Comparison of ENCODE assay signal across 33 mouse cellular contexts in genomic region chr1:135399466-135399865, GRCm38 (mm10). TPM values are rescaled to one million over a fixed set of nuclear protein-coding genes. Genes with fewer than 3 reads are reported as not detected.
DNase-seq lines count a peak whose midpoint lies in the region; ATAC-seq and TF ChIP-seq lines count a peak whose summit lies in the region.
"Had no signal": no experiment of that assay in that cellular context is flagged by ENCODE, and none has a peak within 500 bp of the region (broad histone marks: within the 10 kb centered on the region; RNA-seq: fewer than 3 reads in every experiment).

No protein-coding gene starts in this region.

- H3K4me2 ChIP-seq in forebrain, embryonic 11.5 days (ENCODE audit: low read depth, low read length, severe bottlenecking) = no peak overlapping the region
- no peak overlapping the region for H3K4me2 ChIP-seq in forebrain, embryonic 15.5 days (replicated peaks)
- peak overlapping the region; percentile 60 for H3K4me2 ChIP-seq in CH12.LX (ENCODE audit: insufficient read depth, low read depth, poor library complexity, severe bottlenecking)
- H3K4me2 ChIP-seq: embryonic facial prominence, embryonic 13.5 days; forebrain, embryonic 13.5 days; heart, embryonic 12.5 days; heart, embryonic 15.5 days; hindbrain, embryonic 14.5 days had no signal

- WGBS in forebrain, embryonic 11.5 days = 98% methylated on average over 5 of the region's 5 CpGs
- WGBS in forebrain, embryonic 15.5 days = 97% methylated on average over 5 of the region's 5 CpGs

- peak; percentile 1 for DNase-seq in forebrain, embryonic 11.5 days (ENCODE audit: low spot score)
- peak; percentile 79 for DNase-seq in CH12.LX (ENCODE audit: extremely low read depth)
- peak; percentile 50 for DNase-seq in splenic B cell, adult 2 months (ENCODE audit: low read depth, low spot score)
- DNase-seq in urinary bladder, postnatal 14 days (ENCODE audit: low spot score) = no peak
- DNase-seq in lung, adult 18-20 months = no peak
- no peak for DNase-seq in layer of hippocampus, adult 11-12 months (ENCODE audit: low spot score)
- DNase-seq: adrenal gland, adult 8-10 months; adrenal gland, postnatal 36 days; cerebellum, adult 18-20 months; cerebellum, adult 9-10 months; cerebellum, postnatal 25 days; embryo, embryonic 11 days; forebrain, postnatal 0 days; gastrocnemius, postnatal 10 days; gastrocnemius, postnatal 36 days; heart, adult 18-20 months; heart, postnatal 10 days; heart, postnatal 36 days had no signal

- H3K27ac ChIP-seq in forebrain, embryonic 11.5 days (ENCODE audit: low read depth, low read length) = no peak overlapping the region
- H3K27ac ChIP-seq in forebrain, embryonic 15.5 days (replicated peaks) = no peak overlapping the region
- H3K27ac ChIP-seq in CH12.LX (ENCODE audit: insufficient read depth, low read depth) = peak overlapping the region; percentile 64
- H3K27ac ChIP-seq: embryonic facial prominence, embryonic 10.5 days; embryonic facial prominence, embryonic 13.5 days; forebrain, embryonic 13.5 days; heart, embryonic 15.5 days; hindbrain, embryonic 10.5 days; hindbrain, embryonic 14.5 days; hindbrain, postnatal 0 days had no signal

- no peaks in the 10 kb centered on the region for H3K79me2 ChIP-seq in CH12.LX (replicated peaks; ENCODE audit: control insufficient read depth, extremely low read depth, insufficient read depth, poor library complexity, severe bottlenecking)

- TF ChIP-seq POLR2A in CH12.LX (IDR thresholded peaks at IDR 0.05; ENCODE audit: low read depth, low read length) = no peak

- in situ Hi-C loops in CH12.LX (cut with MboI; ENCODE audit: low pct_ligation_motif_present, low pct_unique_long_range_greater_than_20kb, low sequenced_read_pairs) = no loop called here

- no peak for TF ChIP-seq RAD21 in CH12.LX (IDR thresholded peaks at IDR 0.05; ENCODE audit: low read depth, low read length)

- ATAC-seq in forebrain, embryonic 11.5 days (replicated peaks; ENCODE audit: low FRiP score) = no peak
- ATAC-seq in forebrain, embryonic 15.5 days (replicated peaks) = no peak
- peak; percentile 67 for ATAC-seq in megakaryocyte, adult 5-6 weeks (ENCODE audit: poor library complexity, severe bottlenecking)
- ATAC-seq: activated CD4-positive, CD25-positive, alpha-beta regulatory T cell, adult 4 months; CD4-positive, CD25-positive, alpha-beta regulatory T cell, adult 4 months; forebrain, embryonic 13.5 days; forebrain, postnatal 0 days; hindbrain, postnatal 0 days; inflammation-experienced regulatory T-cells, adult 6 months; intestine, embryonic 16.5 days had no signal

- dilution Hi-C loops in CH12.LX (cut with MboI; ENCODE audit: extremely low pct_ligation_motif_present, extremely low pct_unique_long_range_greater_than_20kb, low sequenced_read_pairs) = no loop called here

- peak; percentile 99 for TF ChIP-seq EP300 in CH12.LX (IDR thresholded peaks at IDR 0.05; ENCODE audit: low read length)

- H3K9ac ChIP-seq in forebrain, embryonic 11.5 days (ENCODE audit: low read length) = no peak overlapping the region
- H3K9ac ChIP-seq in forebrain, embryonic 15.5 days (replicated peaks) = no peak overlapping the region
- no peak overlapping the region for H3K9ac ChIP-seq in CH12.LX (ENCODE audit: insufficient read depth, low read depth)
- H3K9ac ChIP-seq: embryonic facial prominence, embryonic 13.5 days; forebrain, embryonic 13.5 days; forebrain, postnatal 0 days; heart, embryonic 12.5 days; heart, embryonic 15.5 days; hindbrain, embryonic 14.5 days had no signal

- H3K9me3 ChIP-seq in forebrain, embryonic 11.5 days (ENCODE audit: control insufficient read depth, low read length) = no peaks in the 10 kb centered on the region
- no peaks in the 10 kb centered on the region for H3K9me3 ChIP-seq in forebrain, embryonic 15.5 days
- no peaks in the 10 kb centered on the region for H3K9me3 ChIP-seq in CH12.LX (replicated peaks; ENCODE audit: low read length)
- H3K9me3 ChIP-seq: embryonic facial prominence, embryonic 10.5 days; embryonic facial prominence, embryonic 13.5 days; forebrain, embryonic 13.5 days; heart, embryonic 12.5 days; heart, embryonic 15.5 days; hindbrain, embryonic 10.5 days had no signal

- H3K36me3 ChIP-seq in forebrain, embryonic 11.5 days (ENCODE audit: control insufficient read depth, insufficient read depth, low read length) = peaks cover 31% of the 10 kb centered on the region
- H3K36me3 ChIP-seq in forebrain, embryonic 15.5 days = peaks cover 82% of the 10 kb centered on the region
- H3K36me3 ChIP-seq in CH12.LX (replicated peaks in 1 of 2; ENCODE audit: control insufficient read depth in 1 of 2, insufficient read depth in 1 of 2, low read length in 1 of 2) = peaks cover 47 to 85% of the 10 kb centered on the region in 2 experiments
- peaks cover 10% of the 10 kb centered on the region for H3K36me3 ChIP-seq in splenic B cell, adult 2 months (ENCODE audit: control insufficient read depth, insufficient read depth, low read length, poor library complexity, severe bottlenecking)

- no peak overlapping the region for H3K4me3 ChIP-seq in forebrain, embryonic 11.5 days (ENCODE audit: low read depth, low read length)
- no peak overlapping the region for H3K4me3 ChIP-seq in forebrain, embryonic 15.5 days
- H3K4me3 ChIP-seq in CH12.LX (replicated peaks in 1 of 3; ENCODE audit: low read depth in 2 of 3, low read length in 2 of 3, poor library complexity in 1 of 3) = no peak overlapping the region
- H3K4me3 ChIP-seq: embryonic facial prominence, embryonic 10.5 days; embryonic facial prominence, embryonic 13.5 days; erythroblast, embryonic 14.5 days; forebrain, embryonic 13.5 days; heart, embryonic 12.5 days; heart, embryonic 15.5 days; hindbrain, embryonic 10.5 days had no signal

- no peaks in the 10 kb centered on the region for H3K27me3 ChIP-seq in forebrain, embryonic 11.5 days (ENCODE audit: control insufficient read depth, insufficient read depth, low read length)
- no peaks in the 10 kb centered on the region for H3K27me3 ChIP-seq in forebrain, embryonic 15.5 days
- no peaks in the 10 kb centered on the region for H3K27me3 ChIP-seq in CH12.LX (replicated peaks)
- H3K27me3 ChIP-seq in splenic B cell, adult 2 months (ENCODE audit: control insufficient read depth, insufficient read depth, low read length, poor library complexity, severe bottlenecking) = no peaks in the 10 kb centered on the region
- H3K27me3 ChIP-seq: embryonic facial prominence, embryonic 13.5 days; forebrain, embryonic 13.5 days; heart, embryonic 12.5 days; heart, embryonic 15.5 days had no signal

- no peaks in the 10 kb centered on the region for H3K4me1 ChIP-seq in forebrain, embryonic 11.5 days (replicated peaks; ENCODE audit: control insufficient read depth, insufficient read depth, low read length)
- no peaks in the 10 kb centered on the region for H3K4me1 ChIP-seq in forebrain, embryonic 15.5 days
- peaks cover 7 to 21% of the 10 kb centered on the region in 2 experiments; a peak in 3 of 4 replicates for H3K4me1 ChIP-seq in CH12.LX (ENCODE audit: control insufficient read depth in 1 of 2, insufficient read depth in 2 of 2)
- H3K4me1 ChIP-seq: embryonic facial prominence, embryonic 10.5 days; embryonic facial prominence, embryonic 13.5 days; forebrain, embryonic 13.5 days; heart, embryonic 12.5 days; heart, embryonic 15.5 days; hindbrain, embryonic 10.5 days had no signal

- no peak for TF ChIP-seq CTCF in CH12.LX (conservative IDR thresholded peaks at IDR 0.05 in 1 of 2, IDR thresholded peaks at IDR 0.05 in 1 of 2; ENCODE audit: low read depth in 2 of 2, low read length in 2 of 2)

TF ChIP-seq in CH12.LX, 34 proteins besides CTCF, POLR2A, EP300 and RAD21 (continues in another document):
- no peak for TF ChIP-seq ZNF384 (IDR thresholded peaks at IDR 0.05; ENCODE audit: low read depth, low read length)
- peak; percentile 27; the same call in 1 of the 2 replicates for TF ChIP-seq SIN3A (IDR thresholded peaks at IDR 0.05; ENCODE audit: low read length)
- 0 out of 2 replicates have a peak, but pooled peaks have one; percentile 14 for TF ChIP-seq MAX (IDR thresholded peaks at IDR 0.05; ENCODE audit: low read length)
- peak; percentile 81; the same call in 1 of the 2 replicates for TF ChIP-seq MYC (IDR thresholded peaks at IDR 0.05; ENCODE audit: low read depth, low read length)
- no peak for TF ChIP-seq HCFC1 (IDR thresholded peaks at IDR 0.05; ENCODE audit: low read depth, low read length)
- TF ChIP-seq ZC3H11A (IDR thresholded peaks at IDR 0.05; ENCODE audit: low read depth, low read length) = no peak
- TF ChIP-seq GABPA (IDR thresholded peaks at IDR 0.05; ENCODE audit: insufficient replicate concordance, low read depth, low read length) = no peak
- no peak for TF ChIP-seq SMC3 (IDR thresholded peaks at IDR 0.05; ENCODE audit: low read depth, low read length)
- peak; percentile 99 for TF ChIP-seq IRF4 (IDR thresholded peaks at IDR 0.05; ENCODE audit: low read depth, low read length)
- TF ChIP-seq MAFK (IDR thresholded peaks at IDR 0.05; ENCODE audit: insufficient replicate concordance, low read length) = peak; percentile 64
- no peak for TF ChIP-seq NRF1 (IDR thresholded peaks at IDR 0.05; ENCODE audit: low read depth, low read length)
- peak; percentile 43; the same call in 1 of the 2 replicates for TF ChIP-seq MEF2A (IDR thresholded peaks at IDR 0.05; ENCODE audit: borderline replicate concordance, low read depth, low read length)
- no peak for TF ChIP-seq CHD1 (IDR thresholded peaks at IDR 0.05; ENCODE audit: low read depth, low read length)
- TF ChIP-seq JUND (conservative IDR thresholded peaks at IDR 0.05; ENCODE audit: low read depth, low read length) = peak; percentile 87
- no peak for TF ChIP-seq POLR2AphosphoS2 (IDR thresholded peaks at IDR 0.05; ENCODE audit: low read depth, low read length)
- TF ChIP-seq ZKSCAN1 (IDR thresholded peaks at IDR 0.05; ENCODE audit: borderline replicate concordance, low read depth, low read length) = no peak

RNA-seq across cellular contexts. Expression of gene Shisa4, which starts 24.4 kb away (rescaled TPM):
- polyA plus RNA-seq in forebrain, embryonic 11.5 days (2014; fragmentation: Nextera tagmentation; extraction: Ambion mirVana) = 50.3 and 58.7 TPM in 2 replicates
- polyA plus RNA-seq in forebrain, embryonic 15.5 days (2015; fragmentation: Nextera tagmentation; extraction: Ambion mirVana) = 94.3 and 104 TPM in 2 replicates
- total RNA-seq in CH12.LX (2012; rRNA removed) (0.08 and 0.13 TPM in 2 replicates), CH12.LX (2014; rRNA removed) (not detected in 2 replicates)
- 0.18 and 0.41 TPM in 2 replicates for polyA plus RNA-seq in CH12.LX (2012; ENCODE audit: insufficient read length, low read depth)
- not detected in 2 replicates for total RNA-seq in megakaryocyte, adult 5-6 weeks (2015)
- total RNA-seq in megakaryocyte, adult 5-6 weeks (2017) = 0.53 TPM in 1 of 2 replicates, not detected in the other
- polyA plus RNA-seq: activated CD4-positive, CD25-positive, alpha-beta regulatory T cell, adult 4 months; erythroblast, embryonic 14.5 days; inflammation-experienced regulatory T-cells, adult 6 months had no signal

RNA-seq across cellular contexts. Expression of gene Ipo9, which starts 30.8 kb away (rescaled TPM):
- 200 and 204 TPM in 2 replicates for polyA plus RNA-seq in forebrain, embryonic 11.5 days (2014; fragmentation: Nextera tagmentation; extraction: Ambion mirVana)
- polyA plus RNA-seq in forebrain, embryonic 15.5 days (2015; fragmentation: Nextera tagmentation; extraction: Ambion mirVana) = 139 and 148 TPM in 2 replicates
- total RNA-seq in CH12.LX (2012; rRNA removed) (38.3 and 38.9 TPM in 2 replicates), CH12.LX (2014; rRNA removed) (31.7 and 33.7 TPM in 2 replicates)
- 47.1 and 58.3 TPM in 2 replicates for polyA plus RNA-seq in CH12.LX (2012; ENCODE audit: insufficient read length, low read depth)
- 33.6 and 47.9 TPM in 2 replicates for total RNA-seq in megakaryocyte, adult 5-6 weeks (2015)
- 28.6 and 29.2 TPM in 2 replicates for total RNA-seq in megakaryocyte, adult 5-6 weeks (2017)

Comparison
In these comparisons a context has a peak if more than half of its experiments do, and no peak if none do; other contexts are left out.
1. DNase-seq: peak in forebrain, embryonic 11.5 days (single experiment), CH12.LX (single experiment) and splenic B cell, adult 2 months (single experiment); none in urinary bladder, postnatal 14 days (single experiment), lung, adult 18-20 months (0 of 2) and layer of hippocampus, adult 11-12 months (single experiment).
2. RNA of gene Shisa4, which starts 24.4 kb away (polyA plus RNA-seq): 94.3 to 104 TPM in forebrain, embryonic 15.5 days and 50.3 to 58.7 TPM in forebrain, embryonic 11.5 days; 0.18 to 0.41 TPM in CH12.LX; every median in the first group is over 10 times any median in the second.